Mouse (Mus musculus) testis, adult 2 months (tissue): ENCODE measurements around the gene Fcgrt.

Experiments used
- CTCF ChIP-seq: fragments of 200-500 bp; IDR thresholded peaks from 2 replicates; pipeline ENCODE4 v1.5.1; 2012; ENCODE audit warnings: low read depth, mild to moderate bottlenecking, inconsistent platforms, low read length, moderate library complexity; ENCODE audit not compliant: control insufficient read depth, insufficient read depth, insufficient replicate concordance
- POLR2A ChIP-seq: fragments of 200-500 bp; IDR thresholded peaks from 2 replicates; pipeline ENCODE4 v1.6.1; 2012; ENCODE audit warnings: low read depth, mild to moderate bottlenecking, inconsistent platforms, low read length, moderate library complexity; ENCODE audit not compliant: control insufficient read depth

DNA sequence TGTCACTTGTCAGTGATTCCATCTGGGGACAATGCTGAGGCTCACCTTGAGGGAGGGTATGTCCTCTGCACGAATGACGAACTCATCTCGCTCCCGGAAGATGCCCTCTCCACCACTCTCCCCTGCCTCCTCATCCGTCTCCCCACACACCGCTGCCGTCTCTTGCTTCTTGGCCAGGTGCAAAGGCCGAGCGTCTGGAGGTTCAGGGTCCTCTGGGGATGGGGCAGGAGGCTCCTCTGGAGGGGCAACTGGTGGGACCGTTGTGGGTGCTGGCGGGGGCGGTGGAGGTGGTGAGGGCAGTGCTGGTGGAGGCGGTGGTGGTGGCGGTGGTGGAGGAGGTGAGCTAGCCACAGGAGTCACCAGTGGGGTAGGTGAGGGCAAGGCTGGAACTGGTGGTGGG, 60.3 kb downstream of the Fcgrt start:
- TF ChIP-seq CTCF, result no peak
- no peak for TF ChIP-seq POLR2A
